Mouse (Mus musculus): ENCODE measurements around the gene Dpf1.

Dpf1 gene

DNA sequence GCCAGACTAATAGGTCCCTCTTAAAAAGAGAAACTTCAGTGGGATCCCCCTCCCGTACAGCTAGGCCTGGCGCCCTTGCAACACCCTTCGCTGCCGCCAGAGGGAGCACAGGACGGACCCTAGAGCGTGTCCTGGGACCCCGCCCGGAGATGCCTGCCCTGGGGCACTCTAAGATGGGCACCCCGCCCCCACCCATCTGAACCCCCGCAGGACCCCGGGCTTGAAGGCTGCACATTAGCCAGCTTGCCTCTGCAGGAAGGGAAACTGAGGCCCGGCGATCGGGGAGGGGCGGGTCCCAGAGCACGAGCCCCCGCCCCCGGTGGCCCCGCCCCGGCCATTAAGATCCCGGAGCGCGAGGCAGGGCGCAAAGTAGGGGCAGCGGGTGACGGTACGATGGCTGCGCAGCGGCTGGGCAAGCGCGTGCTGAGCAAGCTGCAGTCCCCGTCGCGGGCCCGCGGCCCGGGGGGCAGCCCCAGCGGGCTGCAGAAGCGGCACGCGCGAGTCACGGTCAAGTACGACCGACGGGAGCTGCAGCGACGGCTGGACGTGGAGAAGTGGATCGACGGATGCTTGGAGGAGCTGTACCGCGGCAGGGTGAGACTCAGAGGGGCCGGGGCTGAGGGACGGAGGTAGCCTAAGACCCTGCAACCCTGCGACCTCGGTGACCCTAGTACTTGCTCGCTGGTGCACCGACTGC is 14.7 kb upstream of the Dpf1 start, which contains the start of gene Ppp1r14a:
TSS of gene Ppp1r14a (plus strand) at position 367 of the 697 bp plus-strand sequence.
- peak; percentile 68 to 72 for DNase-seq (ENCODE audit: low spot score in 2 of 2)

DNA sequence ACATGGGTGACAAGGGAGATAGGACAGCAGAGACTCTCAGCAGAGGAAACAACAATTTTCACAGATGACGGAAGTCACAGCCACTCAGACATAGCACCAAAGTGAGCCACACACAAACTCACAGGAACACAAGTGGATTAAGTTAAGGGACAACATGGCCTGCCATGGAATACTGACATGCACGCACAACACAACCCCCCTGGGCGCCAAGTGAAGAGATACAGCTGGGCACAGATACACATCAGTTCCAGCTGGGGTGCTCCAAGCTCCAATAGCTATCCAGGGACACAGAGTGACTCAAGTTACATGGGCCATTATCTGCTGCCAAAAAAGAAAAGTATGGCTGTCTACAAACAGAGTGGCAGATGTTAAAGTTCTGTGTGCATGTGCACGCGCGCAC is 13.9 kb upstream of the Dpf1 start:
- no peak for DNase-seq (ENCODE audit: low spot score in 2 of 2)

DNA sequence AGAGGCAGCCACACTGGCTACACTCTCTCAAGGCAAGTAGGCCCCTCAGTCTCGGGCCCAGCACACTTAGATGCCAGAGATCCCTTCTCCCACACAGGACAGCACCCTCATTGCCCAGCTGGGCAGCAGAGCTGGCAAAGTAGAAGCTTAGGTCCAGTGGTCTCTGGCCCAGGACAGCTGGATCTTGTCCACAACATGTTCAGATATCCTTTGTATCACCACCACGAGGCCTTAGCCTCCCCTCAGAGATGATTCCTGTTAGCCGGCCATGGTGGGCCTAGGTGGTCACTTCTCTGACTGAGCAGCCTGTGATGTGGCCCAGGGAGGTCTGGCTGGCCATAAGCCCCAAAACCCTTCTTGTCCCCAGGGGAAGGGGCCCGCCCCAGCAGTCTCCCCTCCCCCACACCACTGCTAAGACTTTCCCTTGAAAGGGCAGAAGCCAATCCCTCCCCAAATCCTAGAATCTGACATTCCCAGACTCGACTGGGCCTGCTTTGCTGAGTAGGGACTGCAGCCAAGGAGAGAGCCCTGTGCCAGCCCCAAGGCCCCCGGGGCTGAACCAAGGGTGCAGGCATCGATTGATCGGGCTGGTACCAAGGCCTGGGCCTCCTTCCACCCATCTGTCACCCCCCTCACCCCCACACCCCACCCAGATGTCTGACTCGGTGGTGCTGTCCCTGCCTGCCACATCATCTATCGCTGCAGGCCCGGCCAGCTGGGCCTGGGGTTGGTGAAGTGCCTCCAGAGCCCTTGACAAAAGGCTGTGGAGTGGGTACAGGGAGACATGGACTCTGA is 12.9 kb upstream of the Dpf1 start:
- DNase-seq (ENCODE audit: low spot score in 2 of 2): no peak

DNA sequence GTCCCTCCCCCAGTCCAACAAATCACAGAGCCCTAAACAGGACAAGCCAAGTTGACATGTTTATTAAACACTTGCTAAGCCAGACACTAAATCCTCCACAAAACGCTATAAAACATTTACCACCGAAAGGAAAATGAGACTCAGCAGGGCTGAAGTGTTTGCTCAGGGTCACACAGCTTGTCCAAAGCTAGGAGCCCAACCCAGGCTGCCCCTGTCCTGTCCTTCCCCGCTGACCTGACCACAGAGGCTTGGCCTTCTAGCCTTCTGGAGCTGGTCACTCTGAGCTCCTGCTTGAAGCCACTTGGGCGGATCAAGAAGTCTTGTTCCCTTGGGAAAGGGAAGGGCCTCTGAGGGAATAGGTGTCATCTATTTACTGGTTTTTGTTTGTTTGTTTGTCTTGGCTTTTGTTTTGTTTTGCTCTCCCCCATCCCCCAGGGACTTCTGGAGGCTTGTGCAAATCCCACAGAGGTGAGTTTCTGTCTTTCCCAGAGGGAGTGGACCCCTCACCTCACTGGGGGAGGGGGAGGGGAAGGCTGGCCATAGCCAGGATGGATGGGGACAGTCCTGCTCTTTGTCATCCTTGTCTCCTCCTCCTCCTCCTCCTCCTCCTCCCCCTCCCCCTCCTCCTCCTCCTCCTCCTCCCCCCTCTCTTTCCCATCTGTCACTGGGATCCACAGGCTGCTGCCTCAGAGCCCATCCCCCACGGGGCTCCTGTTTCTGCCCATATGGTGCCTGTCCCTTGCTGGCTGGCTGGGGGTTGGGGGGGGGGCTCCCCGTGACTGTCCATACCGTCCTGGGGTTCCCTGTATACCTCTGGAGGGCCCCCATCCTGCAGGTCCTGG is 11.9 kb upstream of the Dpf1 start:
- no peak for DNase-seq (ENCODE audit: low spot score in 2 of 2)

DNA sequence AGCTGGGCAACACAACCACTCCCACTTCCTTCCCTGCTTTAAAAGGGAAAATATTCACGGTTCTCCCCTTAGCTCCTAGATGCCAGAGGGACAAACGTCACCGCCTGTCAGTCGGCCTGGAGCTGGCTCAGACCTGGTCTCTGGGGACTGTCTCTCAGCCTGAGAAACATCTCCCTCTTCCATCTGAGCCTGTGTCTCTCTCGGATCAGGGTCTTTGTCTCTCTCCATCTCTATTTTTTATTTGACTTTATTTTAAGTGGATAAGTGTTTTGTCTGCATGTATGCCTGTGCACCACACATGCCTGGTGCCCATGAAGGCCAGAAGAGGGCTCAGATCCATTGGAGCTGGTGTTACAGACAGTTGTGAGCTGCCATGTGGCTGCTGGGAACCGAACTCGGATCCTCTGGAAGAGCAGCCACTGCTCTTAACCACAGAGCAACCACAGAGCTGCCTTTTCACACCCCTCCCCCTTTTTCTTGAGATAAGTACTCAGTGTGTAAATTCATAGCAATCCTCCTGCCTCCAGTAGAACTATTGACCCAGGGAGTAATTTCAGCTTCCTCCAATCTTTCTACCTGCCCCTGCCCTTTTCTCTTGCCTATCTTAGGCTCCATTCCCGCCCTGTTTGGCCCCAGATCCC is 11.2 kb upstream of the Dpf1 start:
- DNase-seq (ENCODE audit: low spot score in 2 of 2): no peak

DNA sequence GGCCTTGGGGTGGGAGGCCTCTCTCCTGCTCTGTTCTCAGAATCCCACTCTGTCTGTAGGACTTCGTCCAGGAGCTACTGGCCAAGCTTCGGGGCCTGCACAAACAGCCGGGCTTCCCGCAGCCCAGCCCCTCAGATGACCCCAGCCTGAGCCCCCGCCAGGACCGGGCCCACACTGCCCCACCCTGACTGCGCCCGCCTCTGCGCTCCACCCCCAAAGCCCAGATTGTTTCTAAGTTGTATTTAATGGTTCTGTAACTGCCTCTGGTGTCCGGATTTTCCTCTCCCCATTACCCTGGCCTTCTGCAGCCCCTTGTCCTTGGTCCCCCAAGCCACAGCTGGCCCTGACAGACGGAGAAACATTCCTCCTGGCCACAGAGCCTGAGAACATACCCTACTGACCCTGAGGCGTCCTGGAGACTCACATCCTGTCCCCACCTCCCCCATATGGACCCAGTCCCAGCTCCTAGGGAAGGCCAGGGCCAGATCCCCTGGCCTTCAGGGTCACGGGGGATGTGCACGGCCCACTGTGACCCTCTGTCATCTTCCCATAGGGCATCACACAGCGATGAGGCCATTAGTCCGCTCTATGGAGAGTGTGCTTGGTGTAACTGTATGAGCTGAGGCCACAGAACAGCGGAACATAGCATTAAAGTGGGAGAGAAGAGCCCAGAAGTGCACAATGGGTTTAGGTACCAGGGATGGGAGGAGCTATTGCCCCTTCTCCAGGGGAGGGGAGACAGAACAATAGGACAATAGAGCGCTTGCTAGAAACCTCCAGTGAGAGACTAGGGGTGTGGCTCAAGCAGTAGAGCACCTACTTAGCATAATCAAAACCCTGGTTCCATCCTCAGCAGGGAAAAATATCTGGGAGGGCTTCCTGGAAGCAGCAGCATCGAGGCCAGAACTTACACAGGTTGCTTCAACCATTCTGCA is 10.4 kb upstream of the Dpf1 start:
- peak in 1 of 2 experiments; percentile 42 for DNase-seq (ENCODE audit: low spot score in 2 of 2)

DNA sequence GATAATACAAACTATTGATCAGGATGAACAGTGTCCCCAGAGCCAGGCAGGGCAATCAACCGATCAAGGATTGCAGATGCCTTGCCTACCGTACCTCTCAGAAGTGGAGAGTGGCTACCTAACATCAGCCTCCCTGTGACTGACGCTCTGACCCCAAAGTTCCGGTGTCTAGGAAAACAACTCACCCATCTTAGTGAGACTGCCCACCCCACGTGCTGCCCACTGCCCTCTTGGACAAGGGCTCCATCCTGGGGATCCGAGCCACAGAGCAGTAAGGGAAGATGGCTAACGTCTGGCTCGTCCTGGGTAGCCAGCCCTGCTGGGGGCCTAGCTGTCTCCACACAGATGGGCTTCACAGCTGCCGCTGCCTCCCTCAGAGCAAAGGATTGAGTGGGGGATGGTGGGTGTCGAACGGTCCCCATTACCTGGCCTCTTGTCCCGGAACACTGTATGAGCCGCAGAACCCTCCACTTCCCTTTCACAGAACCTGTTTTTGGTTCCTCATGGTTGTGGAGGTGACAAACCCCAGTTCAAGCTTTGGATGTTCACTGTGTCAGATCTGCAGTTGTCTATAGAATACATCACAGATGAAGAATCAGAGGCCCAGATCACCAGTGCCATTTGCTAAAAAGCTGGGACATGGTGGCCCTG is 9.5 kb upstream of the Dpf1 start:
- DNase-seq (ENCODE audit: low spot score in 2 of 2): no peak

DNA sequence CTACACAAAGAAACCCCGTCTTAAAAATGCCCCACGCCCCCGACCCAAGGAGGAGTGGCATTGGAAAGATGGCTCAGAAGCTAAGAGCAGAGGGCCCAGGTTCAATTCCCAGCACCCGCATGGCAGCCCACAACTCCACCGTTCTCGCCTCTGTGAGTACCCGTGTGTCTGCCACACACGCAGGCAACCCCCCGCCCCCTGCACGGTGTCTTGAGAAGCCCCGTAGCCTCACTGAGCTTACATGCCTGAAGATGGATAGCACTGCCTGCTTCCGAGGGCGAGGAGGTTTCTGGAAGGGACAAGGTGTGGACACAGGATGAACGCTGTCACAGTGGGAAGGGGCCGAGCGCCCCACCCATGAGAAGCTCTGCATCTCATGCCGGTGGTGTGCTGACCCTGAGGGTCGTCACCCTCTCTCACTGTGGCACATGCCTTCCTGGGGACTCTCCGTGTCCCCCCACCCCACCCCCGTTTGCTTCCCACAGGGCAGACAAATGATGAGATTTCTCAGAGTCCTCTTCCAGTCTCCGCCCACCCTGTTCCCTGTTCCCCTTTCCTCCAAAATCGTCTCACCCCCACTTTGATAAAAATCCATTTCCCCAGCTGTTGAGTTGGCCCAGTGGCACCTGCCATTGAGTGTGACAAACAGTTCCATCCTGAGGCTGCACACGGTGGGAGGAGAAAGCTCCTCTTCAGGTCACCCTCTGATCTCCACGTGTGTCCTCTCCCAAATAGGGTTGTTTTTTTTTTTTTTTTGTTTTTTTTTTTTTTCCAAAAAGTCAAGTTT is 7.7 kb upstream of the Dpf1 start:
- DNase-seq (ENCODE audit: low spot score in 2 of 2): no peak

DNA sequence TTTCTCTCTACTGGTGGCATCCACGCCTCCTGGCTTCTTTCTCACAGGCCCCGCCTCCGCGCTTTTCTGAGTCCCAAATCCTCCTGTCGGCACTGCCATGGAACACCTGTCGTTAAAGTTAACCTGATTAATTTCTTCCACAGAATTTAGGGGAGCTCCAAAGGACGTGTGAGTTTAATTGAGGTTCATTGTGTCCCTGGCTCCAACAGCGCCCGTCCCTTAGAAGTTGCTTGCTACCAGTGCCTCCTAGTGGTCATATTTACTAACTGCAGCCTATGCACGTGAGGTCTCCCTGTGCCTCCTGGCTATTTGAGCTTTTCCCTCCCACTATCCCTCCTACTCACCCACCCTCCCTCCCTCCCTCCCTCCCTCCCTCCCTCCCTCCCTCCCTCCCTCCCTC is 6.8 kb upstream of the Dpf1 start:
- peak in 1 of 2 experiments; percentile 67 for DNase-seq (ENCODE audit: low spot score in 2 of 2)

DNA sequence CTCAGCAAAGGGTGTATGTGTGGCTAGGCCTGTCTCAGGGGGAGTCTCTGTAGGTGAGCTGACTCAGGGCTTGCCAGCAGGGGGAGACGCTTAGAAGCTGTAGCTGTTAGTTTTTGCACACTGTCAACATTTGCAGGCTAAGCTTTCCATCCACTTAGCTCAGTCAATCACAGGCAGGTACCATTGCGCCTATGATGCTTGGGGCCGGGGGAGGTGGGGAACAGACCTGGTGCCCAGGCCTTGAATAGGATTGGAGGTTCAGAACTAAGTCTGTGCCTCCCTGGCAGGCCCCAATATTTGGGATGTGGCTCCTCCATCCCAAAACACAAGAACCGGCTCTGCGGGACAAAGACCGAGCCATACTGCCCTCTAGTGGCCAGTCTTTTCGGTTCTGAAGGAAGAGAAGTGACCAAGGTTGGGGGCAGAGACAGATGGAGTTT is 2.6 kb upstream of the Dpf1 start:
- peak in 1 of 2 experiments; percentile 61 for DNase-seq (ENCODE audit: low spot score in 2 of 2)

DNA sequence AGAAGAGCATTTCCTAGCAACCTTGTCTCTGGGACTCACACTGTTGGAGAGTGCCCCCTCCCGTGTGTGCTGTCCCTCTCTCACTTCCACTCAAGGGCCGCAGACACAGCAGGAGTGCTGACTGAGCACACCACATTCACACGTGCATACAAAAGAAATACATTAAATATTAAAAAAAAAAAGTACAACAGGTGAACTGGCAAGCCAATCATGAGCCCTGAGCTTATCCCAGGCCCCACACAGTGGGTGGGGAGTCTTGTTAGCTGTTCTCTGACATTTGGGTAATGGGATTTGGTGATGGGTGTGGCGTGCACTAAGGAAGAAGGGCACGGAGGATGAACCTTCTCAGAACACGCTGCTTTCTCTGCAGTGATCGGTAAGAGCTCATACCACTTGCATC is 1.1 kb upstream of the Dpf1 start:
- no peak for DNase-seq (ENCODE audit: low spot score in 2 of 2)

DNA sequence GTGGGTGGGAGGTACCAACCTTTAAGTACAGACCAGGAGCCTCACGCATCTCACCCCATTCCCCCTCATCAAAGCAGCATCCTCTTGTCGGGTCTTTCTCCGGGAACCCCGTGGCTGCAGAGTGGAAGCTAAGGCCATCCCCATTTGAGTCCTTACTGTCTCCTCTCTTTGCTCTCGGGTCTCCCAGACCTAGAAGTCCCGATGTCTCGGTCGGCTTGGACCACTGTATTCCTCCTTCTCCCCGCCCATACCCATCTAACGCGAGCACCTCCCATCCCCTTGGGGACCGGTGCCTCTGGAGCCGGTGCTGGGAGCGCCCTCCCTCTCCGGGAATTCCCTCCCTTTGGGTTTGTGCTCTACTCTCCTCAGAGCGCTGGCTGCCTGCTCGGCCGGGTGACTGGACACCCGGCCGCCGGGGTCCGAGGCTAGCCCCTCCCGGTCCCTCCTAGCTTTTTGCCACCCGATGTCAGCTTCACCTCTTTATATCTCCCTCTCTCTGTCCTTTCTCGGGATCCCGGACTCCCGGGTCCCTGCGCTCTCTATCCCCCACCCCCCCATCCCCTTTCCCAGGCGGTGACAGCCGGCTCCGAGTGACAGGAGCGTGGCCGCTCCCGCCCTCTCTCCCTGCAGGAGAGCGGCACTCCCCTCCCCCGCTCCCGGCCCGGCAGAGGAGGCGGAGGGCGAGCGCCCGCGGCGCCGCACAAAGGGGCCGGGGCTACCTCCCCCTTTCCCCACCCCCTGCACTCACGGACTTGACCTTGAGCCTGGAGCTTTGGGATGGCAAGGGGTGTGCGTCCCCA is 912 bp downstream of the Dpf1 start:
- no peak for DNase-seq (ENCODE audit: low spot score in 2 of 2)

DNA sequence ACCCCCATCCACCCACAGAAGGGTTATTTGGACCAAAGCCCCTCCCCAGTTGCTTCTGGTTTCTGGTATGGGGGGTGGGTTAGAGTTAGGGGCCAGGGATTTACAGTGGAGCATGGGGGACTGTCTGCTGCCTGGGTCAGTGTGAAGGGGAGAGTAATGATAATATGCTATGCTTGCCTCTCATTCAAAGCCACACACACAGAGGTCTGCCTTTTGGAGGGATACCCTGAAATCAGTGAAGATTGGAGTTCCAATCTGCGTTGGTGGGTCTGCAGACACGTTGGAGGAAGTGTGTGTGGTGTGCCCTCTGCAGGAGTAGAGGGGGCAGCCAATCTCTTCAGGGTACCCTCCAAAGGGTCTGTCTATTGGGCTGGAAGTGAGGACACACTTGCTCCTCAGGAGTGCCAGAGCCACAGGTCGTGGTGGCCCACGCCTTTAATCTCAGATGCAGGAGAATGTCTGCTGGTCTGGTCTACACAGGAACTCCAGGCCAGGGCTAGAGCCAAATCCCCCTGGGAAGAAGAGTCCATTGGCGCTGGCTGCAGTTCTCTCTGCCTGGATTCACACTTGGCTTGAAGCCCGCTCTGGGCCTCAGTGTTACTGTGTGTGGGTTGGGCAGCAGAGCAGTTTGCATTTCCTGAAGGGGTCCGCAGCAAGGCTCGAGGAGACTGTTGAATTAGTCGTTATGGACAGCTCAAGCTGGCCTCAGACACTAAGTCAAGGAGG is 1.7 kb downstream of the Dpf1 start:
- DNase-seq (ENCODE audit: low spot score in 2 of 2): no peak

DNA sequence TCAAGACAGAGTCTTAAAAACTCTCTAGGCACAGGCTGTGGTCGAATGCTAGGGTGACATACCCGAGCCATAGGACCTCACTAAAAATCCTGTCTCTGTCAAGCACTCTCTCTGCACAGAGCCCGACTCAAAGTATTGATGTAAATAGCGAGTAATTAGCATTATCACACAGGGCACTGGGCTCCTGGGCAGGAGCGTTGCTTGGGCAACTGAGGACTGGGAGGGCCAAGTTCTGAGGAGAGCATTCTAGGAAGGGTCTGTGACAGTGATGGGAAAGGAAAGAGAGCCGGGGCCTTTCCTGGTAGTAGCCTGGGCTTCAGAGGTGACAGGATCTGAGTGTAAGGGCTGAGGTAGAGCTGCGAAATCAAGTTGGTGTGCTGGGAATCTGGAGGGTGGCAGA is 2.4 kb downstream of the Dpf1 start:
- DNase-seq (ENCODE audit: low spot score in 2 of 2): no peak

DNA sequence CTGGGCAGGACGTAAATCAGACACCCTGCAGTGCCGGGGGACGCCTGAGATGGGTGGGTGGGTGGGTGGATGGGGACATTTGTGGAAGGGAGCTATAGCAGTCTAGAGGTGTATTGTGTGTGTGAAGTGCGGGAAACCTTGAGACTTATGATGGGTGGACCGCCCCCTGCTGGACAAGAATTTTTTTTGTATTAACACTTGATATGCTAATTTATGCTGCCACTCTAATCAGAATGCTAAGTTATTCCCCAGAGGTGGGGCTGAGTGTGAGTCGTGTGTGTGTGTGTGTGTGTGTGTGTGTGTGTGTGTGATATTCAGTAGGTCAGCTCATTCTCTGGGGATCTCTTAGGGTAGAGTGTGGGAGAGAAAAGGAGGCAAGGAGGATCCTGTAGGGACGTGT is 2.9 kb downstream of the Dpf1 start:
- DNase-seq (ENCODE audit: low spot score in 2 of 2): no peak

DNA sequence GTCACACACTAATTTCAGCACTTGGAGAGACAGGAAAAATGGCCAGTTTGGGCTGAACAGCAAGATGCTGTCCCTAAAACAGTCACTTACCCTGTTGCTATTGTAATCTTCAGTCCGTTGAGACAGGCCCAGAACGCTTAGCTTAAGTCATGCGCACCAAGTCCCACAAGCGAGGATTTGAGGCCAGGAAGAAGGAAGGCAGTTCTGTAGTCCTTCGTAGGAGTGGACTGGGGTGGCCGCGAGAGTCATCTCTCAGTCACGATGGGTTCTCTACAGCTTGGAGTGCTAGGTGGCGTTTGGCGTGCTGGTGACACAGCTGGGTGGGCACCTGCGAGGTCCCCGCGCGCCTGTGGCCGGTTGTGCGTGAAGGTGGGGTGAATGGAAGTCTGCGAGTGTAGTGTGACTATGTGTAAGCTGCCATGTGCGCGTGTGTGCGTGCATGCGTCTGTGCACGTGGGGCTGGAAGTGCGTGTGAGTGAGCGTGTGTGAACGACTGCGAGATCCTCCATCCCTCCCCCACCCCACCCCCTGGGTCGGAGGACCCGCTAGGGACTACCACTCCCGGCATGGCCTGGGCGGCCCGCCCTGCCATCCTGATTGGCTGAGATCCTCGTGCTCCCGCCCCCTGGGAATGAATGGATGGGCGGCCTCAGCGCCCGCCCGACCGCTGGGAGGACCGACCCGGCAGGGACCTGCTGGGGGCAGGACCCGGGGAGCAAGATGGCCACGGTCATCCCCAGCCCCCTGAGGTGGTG is 3.8 kb downstream of the Dpf1 start:
- peak; percentile 80 to 88 for DNase-seq (ENCODE audit: low spot score in 2 of 2)

DNA sequence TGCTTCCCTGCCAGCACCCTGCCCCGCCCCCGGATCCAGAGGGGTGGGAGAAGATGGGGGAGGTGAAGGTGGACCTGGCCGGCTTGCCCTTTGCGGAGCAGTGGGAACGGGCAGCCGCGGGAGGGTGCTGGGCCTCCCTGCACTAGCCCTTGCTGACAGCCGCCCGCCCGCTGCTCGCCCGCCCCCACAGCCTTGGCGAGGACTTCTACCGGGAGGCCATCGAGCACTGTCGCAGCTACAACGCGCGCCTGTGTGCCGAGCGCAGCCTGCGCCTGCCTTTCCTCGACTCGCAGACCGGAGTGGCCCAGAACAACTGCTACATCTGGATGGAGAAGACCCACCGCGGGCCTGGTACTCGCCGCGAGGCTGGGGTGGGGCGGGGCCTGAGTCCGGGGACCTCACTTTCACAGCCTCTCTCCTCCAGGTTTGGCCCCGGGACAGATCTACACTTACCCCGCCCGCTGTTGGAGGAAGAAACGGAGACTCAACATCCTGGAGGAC is 5.5 kb downstream of the Dpf1 start:
- no peak for DNase-seq (ENCODE audit: low spot score in 2 of 2)

Data from urinary bladder, postnatal 36 days (tissue).